Mouse (Mus musculus) embryonic facial prominence, embryonic 14.5 days (tissue): ENCODE data around the gene Myo1e. TPM values are rescaled to one million over a fixed set of nuclear protein-coding genes. Genes with fewer than 3 reads are reported as not detected.

Experiments
- ATAC-seq: fragments of 200-750 bp; cut with Nextera tagmentation; 2 replicates; pipeline ENCODE4 v1.8.0; 2017; ENCODE audit warnings: low read depth, moderate number of reproducible peaks, moderate TSS enrichment
- DNase-seq: peaks from one replicate; pipeline ENCODE4 v3.0.0-alpha.2; 2015; ENCODE audit warnings: low spot score
- H3K27ac ChIP-seq: fragments of 300-500 bp; sonication (generic); replicated peaks from 2 replicates; pipeline ENCODE4 v1.5.1; 2014; ENCODE audit warnings: low read depth, mild to moderate bottlenecking, low read length, moderate library complexity
- H3K27me3 ChIP-seq: fragments of 300-500 bp; sonication (generic); replicated peaks from 2 replicates; pipeline ENCODE4 v1.6.1; 2014; ENCODE audit warnings: low read length; ENCODE audit not compliant: control insufficient read depth, insufficient read depth
- H3K36me3 ChIP-seq: fragments of 300-500 bp; sonication (generic); 2 replicates; pipeline ENCODE4 v1.6.1; 2014; ENCODE audit warnings: low read length, mixed read lengths; ENCODE audit not compliant: control insufficient read depth, insufficient read depth
- H3K4me1 ChIP-seq: fragments of 300-500 bp; sonication (generic); 2 replicates; pipeline ENCODE4 v1.6.1; 2014; ENCODE audit warnings: antibody characterized with exemption, low read length; ENCODE audit not compliant: control insufficient read depth, insufficient read depth
- H3K4me2 ChIP-seq: fragments of 300-500 bp; sonication (generic); 2 replicates; pipeline ENCODE4 v1.6.1; 2014; ENCODE audit warnings: low read depth, mild to moderate bottlenecking, low read length, moderate library complexity, mixed read lengths
- H3K4me3 ChIP-seq: fragments of 300-500 bp; sonication (generic); 2 replicates; pipeline ENCODE4 v1.5.1; 2014; ENCODE audit warnings: low read depth, mild to moderate bottlenecking, low read length
- H3K9ac ChIP-seq: fragments of 300-500 bp; sonication (generic); 2 replicates; pipeline ENCODE4 v1.6.1; 2014; ENCODE audit warnings: low read depth, mild to moderate bottlenecking, low read length, moderate library complexity, mixed read lengths
- H3K9me3 ChIP-seq: fragments of 300-500 bp; sonication (generic); 2 replicates; pipeline ENCODE4 v1.6.1; 2016; ENCODE audit warnings: low read length; ENCODE audit not compliant: control insufficient read depth
- WGBS: fragments of 180-500 bp; shearing (Covaris S2); extraction: QIAGEN DNeasy Blood & Tissue Kit; methylation state at CpG from one replicate; pipeline ENCODE4 v1.1.7; 2014; 5-methylcytosine and 5-hydroxymethylcytosine counted together
- polyA plus RNA-seq: library from polyadenylated mRNA; unstranded; fragments of >200 nt; fragmentation: Nextera tagmentation; extraction: Ambion mirVana; gene quantifications from 2 replicates; pipeline ENCODE4 v1.2.1, GENCODE M21; 2014

The Myo1e gene
- polyA plus RNA-seq, 1 experiment from 2014 or later: 22.4 TPM

- DNase-seq: no peak
- 81% methylated on average over 10 of the region's 10 CpGs for WGBS
- Histone ChIP-seq H3K4me2 (no peak overlapping the region), H3K27me3 (no peaks in the 10 kb centered on the region), H3K36me3 (no peaks in the 10 kb centered on the region), H3K4me1 (no peaks in the 10 kb centered on the region), H3K9me3 (no peaks in the 10 kb centered on the region), H3K9ac (no peak overlapping the region), H3K4me3 (no peak overlapping the region), H3K27ac (no peak overlapping the region)
- no peak for ATAC-seq
Measured at GRCm38 (mm10) chr9:70232044-70233010, 25.2 kb downstream of the Myo1e start.

- 68% methylated on average over 3 of the region's 3 CpGs for WGBS
- H3K4me1 ChIP-seq: peaks cover 18% of the 10 kb centered on the region
- DNase-seq (no peak), ATAC-seq (no peak)
- no peak overlapping the region for H3K27ac ChIP-seq
- no peak overlapping the region for H3K4me2 ChIP-seq
- no peaks in the 10 kb centered on the region for H3K36me3 ChIP-seq
- no peaks in the 10 kb centered on the region for H3K9me3 ChIP-seq
- H3K9ac ChIP-seq: no peak overlapping the region
- H3K4me3 ChIP-seq: no peak overlapping the region
- H3K27me3 ChIP-seq: no peaks in the 10 kb centered on the region
Measured at GRCm38 (mm10) chr9:70237136-70237535, 30.0 kb downstream of the Myo1e start.

- no peaks in the 10 kb centered on the region for H3K36me3 ChIP-seq
- no peak for ATAC-seq
- H3K27me3 ChIP-seq: no peaks in the 10 kb centered on the region
- H3K9ac ChIP-seq: no peak overlapping the region
- H3K4me2 ChIP-seq: no peak overlapping the region
- H3K27ac ChIP-seq: no peak overlapping the region
- WGBS: 45% methylated on average over 2 of the region's 2 CpGs
- no peaks in the 10 kb centered on the region for H3K9me3 ChIP-seq
- DNase-seq: no peak
- H3K4me1 ChIP-seq: peaks cover 23% of the 10 kb centered on the region
- H3K4me3 ChIP-seq: no peak overlapping the region
Measured at GRCm38 (mm10) chr9:70237561-70237960, 30.4 kb downstream of the Myo1e start.

GRCm38 (mm10) chr9:70238391-70238790 lies 31.2 kb downstream of the Myo1e start:
- no peak overlapping the region for H3K4me3 ChIP-seq
- H3K4me1 ChIP-seq: peaks cover 29% of the 10 kb centered on the region
- H3K36me3 ChIP-seq: no peaks in the 10 kb centered on the region
- WGBS: 86% methylated on average over 6 of the region's 6 CpGs
- no peak overlapping the region for H3K27ac ChIP-seq
- no peak for ATAC-seq
- no peak for DNase-seq
- no peaks in the 10 kb centered on the region for H3K9me3 ChIP-seq
- no peaks in the 10 kb centered on the region for H3K27me3 ChIP-seq
- no peak overlapping the region for H3K9ac ChIP-seq
- H3K4me2 ChIP-seq: no peak overlapping the region

GRCm38 (mm10) chr9:70239229-70239628 lies 32.1 kb downstream of the Myo1e start:
- Histone ChIP-seq H3K36me3 (no peaks in the 10 kb centered on the region), H3K4me3 (no peak overlapping the region), H3K4me1 (peaks cover 32% of the 10 kb centered on the region), H3K27ac (no peak overlapping the region), H3K9ac (no peak overlapping the region), H3K4me2 (no peak overlapping the region), H3K9me3 (no peaks in the 10 kb centered on the region), H3K27me3 (no peaks in the 10 kb centered on the region)
- WGBS: 73% methylated on average over 3 of the region's 3 CpGs
- ATAC-seq (no peak), DNase-seq (no peak)

GRCm38 (mm10) chr9:70240703-70241410 lies 33.7 kb downstream of the Myo1e start:
- no peaks in the 10 kb centered on the region for H3K27me3 ChIP-seq
- no peaks in the 10 kb centered on the region for H3K9me3 ChIP-seq

GRCm38 (mm10) chr9:70241411-70241961 lies 34.3 kb downstream of the Myo1e start:
- Histone ChIP-seq H3K4me3 (no peak overlapping the region), H3K9me3 (no peaks in the 10 kb centered on the region), H3K4me1 (peaks cover 32% of the 10 kb centered on the region), H3K27ac (peak overlapping the region; percentile 36), H3K36me3 (no peaks in the 10 kb centered on the region), H3K4me2 (peak overlapping the region; percentile 33), H3K27me3 (no peaks in the 10 kb centered on the region), H3K9ac (no peak overlapping the region)
- 26% methylated on average over 8 of the region's 8 CpGs for WGBS
- ATAC-seq (peak; percentile 58), DNase-seq (peak; percentile 83)

More at GRCm38 (mm10) chr9:70240703-70241410, 33.7 kb downstream of the Myo1e start:
- peak overlapping the region; percentile 36 for H3K27ac ChIP-seq
- H3K4me1 ChIP-seq: peaks cover 32% of the 10 kb centered on the region
- H3K9ac ChIP-seq: no peak overlapping the region
- DNase-seq (peak; percentile 81), ATAC-seq (no peak)
- H3K36me3 ChIP-seq: no peaks in the 10 kb centered on the region
- peak overlapping the region; percentile 33 for H3K4me2 ChIP-seq
- 32% methylated on average over 16 of the region's 16 CpGs for WGBS
- H3K4me3 ChIP-seq: no peak overlapping the region

- peaks cover 32% of the 10 kb centered on the region for H3K4me1 ChIP-seq
- WGBS: 74% methylated on average over 4 of the region's 4 CpGs
- H3K4me2 ChIP-seq: no peak overlapping the region
- H3K36me3 ChIP-seq: no peaks in the 10 kb centered on the region
- no peaks in the 10 kb centered on the region for H3K9me3 ChIP-seq
- DNase-seq (no peak), ATAC-seq (no peak)
- no peak overlapping the region for H3K9ac ChIP-seq
- no peaks in the 10 kb centered on the region for H3K27me3 ChIP-seq
- peak overlapping the region; percentile 36 for H3K27ac ChIP-seq
- H3K4me3 ChIP-seq: no peak overlapping the region
Measured at GRCm38 (mm10) chr9:70242112-70242862, 35.1 kb downstream of the Myo1e start.
